Mouse (Mus musculus) urinary bladder, adult 18-20 months (tissue): ENCODE measurements around the gene Ostf1.
A peak's percentile ranks its signal among the peaks of the same experiment; 100 is the strongest.

ENCODE experiments used
- DNase-seq, 2 experiments: peaks; one replicate each; pipeline ENCODE4 v3.0.0; 2022; ENCODE audit warnings: low spot score in 2 of 2, mixed read lengths in 2 of 2

The Ostf1 gene

GRCm38 (mm10) chr19:18631644-18632219 lies at the start of gene Ostf1, which contains the start of gene Nmrk1:
Gene Ostf1 (minus strand): TSS chr19:18631823.
Gene Nmrk1 (plus strand): TSS chr19:18631950.
- peak; percentile 97 to 99 for DNase-seq

DNA sequence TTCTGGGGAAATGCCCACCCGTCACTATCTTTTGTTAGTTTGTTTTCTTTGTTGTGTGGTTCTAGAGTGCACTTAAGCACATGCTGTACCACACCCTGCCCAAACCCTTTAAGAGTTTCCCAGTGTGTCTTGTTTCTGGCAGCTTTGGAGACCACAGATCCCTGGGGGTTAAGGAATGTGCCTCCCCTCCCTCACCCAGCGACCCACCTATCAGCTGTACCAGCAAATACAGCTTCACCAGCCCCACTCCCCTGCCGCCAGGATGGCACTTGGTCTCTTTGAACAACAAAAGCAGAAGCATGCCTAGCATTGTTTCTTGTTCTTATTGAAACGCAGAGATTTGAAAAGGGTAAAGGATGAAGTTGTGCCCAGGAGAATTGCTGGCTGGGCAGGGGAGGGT lies 41.5 kb upstream of the Ostf1 start:
- no peak for DNase-seq

DNA sequence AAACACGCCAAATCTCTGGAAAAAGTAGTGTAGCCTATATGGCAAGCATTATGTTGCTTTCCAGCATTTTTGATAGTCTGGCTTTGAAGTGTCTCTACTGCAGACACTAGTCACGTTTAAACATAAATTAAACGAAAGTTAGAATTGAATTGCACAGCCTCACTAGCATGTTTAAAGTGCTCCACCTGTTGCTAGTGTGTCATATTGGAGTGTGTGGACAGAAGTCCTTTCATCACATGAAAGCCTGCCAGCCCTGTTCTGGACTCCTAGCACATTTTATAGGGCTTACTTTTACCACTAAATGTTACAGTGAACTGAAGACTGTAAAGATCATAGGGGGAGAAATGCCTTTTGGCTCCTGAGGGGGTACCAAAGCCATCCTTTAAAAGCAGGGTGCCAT lies 40.9 kb upstream of the Ostf1 start:
- DNase-seq: no peak

- peak; percentile 18 to 43 for DNase-seq
Measured at GRCm38 (mm10) chr19:18671056-18671741, 39.6 kb upstream of the Ostf1 start.

- peak; percentile 99 for DNase-seq
Measured at GRCm38 (mm10) chr19:18670608-18671007, 39.0 kb upstream of the Ostf1 start, which contains the start of gene Carnmt1. Gene Carnmt1 (plus strand): TSS chr19:18670764.

DNA sequence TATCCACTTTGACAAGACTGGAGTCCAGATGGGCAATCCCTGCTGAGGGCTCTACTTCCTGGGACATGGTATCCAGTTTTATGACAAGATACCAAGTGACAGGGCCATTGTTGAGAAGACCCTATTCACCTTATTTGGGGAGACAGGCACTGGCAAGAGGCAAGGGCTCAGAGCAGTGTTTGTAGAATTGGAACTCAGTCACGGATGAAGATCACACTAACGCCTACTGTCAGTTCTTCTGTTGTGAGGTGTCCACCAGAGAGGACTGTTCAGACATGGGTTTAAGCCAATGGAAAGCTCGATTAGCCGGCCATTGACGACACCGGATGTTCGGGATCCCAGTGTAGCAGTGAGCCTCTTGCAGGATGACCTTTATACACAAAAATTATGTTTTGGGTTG lies 37.9 kb upstream of the Ostf1 start:
- DNase-seq: no peak

DNA sequence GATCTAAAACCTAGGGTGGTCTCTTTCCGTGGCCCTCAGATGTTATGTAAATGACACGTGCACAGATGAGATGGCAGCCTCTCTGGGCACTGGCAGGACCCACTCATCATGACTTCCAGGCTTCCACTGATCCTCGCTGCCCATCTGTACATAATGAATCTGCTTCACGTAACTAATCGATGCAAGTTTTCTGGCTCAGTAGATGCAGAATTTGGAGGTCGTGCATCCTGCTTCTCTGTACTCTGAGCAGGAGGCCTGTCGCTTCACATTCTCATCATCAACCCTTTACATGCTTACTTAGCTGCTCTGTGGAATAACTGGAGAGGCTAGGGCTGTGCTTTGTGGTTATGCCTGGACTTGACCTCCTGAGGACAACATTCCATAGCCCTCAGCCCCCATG lies 35.3 kb upstream of the Ostf1 start:
- no peak for DNase-seq

GRCm38 (mm10) chr19:18663904-18664303 lies 32.3 kb upstream of the Ostf1 start:
- DNase-seq: no peak

DNA sequence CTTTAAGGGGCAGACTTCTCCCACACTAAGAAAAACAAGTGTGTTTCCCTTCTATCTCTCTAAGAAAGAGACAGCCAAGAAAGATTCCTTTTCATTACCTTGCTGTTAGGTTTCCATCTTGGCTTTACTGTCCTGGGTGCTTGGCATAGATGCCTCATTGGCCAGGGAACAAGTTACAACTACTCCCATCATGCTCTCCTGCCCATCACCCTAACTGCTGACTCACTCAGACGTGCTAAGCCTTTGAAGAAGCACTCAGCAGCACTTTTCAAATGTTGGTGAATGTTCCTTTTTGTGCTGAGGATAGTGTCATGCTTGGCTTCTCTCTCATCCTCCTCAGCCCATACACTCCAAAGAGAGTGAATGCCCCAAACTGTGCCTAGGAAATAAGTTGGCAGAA lies 30.1 kb upstream of the Ostf1 start:
- no peak for DNase-seq

DNA sequence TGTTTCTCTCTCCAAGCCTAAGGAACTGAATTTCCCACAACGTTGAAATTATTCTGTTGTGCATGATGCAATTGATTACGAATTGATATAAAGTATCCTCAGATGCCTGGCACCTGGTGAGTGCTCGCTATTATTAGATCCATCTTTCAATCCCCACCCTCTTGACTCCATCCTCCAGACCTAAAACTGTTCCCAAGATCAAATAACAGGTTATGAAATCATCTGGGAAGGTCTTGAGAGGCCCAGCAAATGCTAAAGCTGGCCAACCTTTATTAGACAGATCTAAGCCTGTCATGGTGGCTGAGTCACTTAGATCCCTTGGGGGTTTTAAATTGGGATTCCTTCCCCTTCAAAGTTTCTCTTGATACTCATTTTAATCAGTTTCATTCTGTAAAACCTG lies 28.8 kb upstream of the Ostf1 start:
- no peak for DNase-seq

GRCm38 (mm10) chr19:18659349-18659748 lies 27.7 kb upstream of the Ostf1 start:
- no peak for DNase-seq

GRCm38 (mm10) chr19:18658473-18658872 lies 26.9 kb upstream of the Ostf1 start:
- peak in 1 of 2 experiments; percentile 6 for DNase-seq

DNA sequence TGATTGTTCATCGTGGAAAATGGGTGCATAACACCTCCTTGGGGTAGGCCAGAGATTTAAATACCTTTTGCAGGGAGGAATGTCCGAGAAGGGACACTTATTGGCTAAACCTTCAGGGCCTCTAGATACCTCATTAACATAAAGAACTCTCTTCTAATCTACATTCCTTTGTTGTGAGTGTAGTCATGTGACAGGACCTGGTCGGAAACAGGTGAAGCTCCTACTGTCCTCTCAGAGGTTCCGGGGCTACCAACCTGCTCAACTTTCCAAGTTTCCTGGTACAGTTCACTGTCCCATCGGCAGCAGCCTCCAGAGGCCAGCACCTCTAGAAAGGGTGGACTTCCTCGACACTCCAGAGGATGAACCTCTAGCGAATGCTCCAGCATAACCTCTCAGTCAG lies 24.4 kb upstream of the Ostf1 start:
- no peak for DNase-seq

GRCm38 (mm10) chr19:18654984-18655383 lies 23.4 kb upstream of the Ostf1 start:
- no peak for DNase-seq

DNA sequence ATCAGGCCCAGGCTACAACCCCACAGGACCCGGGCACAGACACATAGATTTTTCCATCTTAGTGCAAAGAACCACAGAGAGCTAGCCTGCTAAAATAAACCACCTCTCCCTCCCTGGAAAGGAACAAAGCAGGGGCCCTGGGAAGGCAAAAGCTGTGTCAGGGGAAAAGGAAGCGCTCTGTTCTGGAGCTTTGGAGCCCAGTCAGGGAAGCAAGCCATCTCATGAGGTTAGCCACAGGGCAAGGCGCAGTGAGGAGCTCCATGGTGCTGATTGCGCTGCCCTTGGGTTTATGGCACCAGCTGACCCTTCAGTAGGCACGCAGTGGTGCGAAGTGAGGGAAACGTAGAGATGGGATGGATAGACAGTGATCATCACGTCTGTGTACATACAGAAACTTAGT lies 22.7 kb upstream of the Ostf1 start:
- no peak for DNase-seq

GRCm38 (mm10) chr19:18653058-18653457 lies 21.4 kb upstream of the Ostf1 start:
- DNase-seq: no peak

DNA sequence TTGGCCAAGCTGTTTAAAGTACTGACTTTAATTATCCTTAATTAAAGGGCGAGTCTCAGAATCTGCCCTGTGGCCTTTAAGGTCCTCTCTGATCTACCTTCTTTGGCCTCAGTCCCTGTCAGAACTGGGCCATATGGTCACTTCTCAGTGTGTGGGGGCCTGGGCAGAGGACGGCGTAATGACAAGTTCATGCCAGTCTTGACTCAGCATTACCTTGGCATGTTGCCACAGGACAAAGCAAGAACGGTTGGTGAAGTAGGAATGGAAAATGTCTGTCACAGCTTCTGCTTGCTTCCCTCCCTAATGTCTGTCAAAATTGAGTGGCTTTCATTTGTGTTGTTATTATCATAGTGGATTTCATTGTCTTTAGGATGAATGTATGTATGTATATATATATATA lies 21.0 kb upstream of the Ostf1 start:
- peak in 1 of 2 experiments; percentile 32 for DNase-seq

DNA sequence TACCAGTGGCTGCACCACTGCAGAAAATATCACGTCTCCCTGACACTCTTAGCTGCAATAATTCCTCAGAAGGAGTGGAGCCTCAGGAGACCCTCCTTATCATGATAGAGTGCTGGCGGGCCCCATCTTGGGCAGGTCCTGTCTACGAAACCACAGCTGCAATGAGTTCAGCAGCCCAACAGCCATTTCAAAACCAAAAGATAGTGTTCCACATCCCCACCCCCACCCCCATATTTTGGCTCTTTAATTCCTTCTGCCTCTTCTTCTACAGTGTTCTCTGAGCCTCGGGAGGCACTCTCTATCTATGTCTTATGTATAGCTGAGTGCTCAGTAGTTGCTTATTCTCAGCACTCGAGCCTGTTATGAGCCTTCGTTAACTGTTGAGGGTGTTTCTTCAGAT lies 18.9 kb upstream of the Ostf1 start:
- DNase-seq: no peak

DNA sequence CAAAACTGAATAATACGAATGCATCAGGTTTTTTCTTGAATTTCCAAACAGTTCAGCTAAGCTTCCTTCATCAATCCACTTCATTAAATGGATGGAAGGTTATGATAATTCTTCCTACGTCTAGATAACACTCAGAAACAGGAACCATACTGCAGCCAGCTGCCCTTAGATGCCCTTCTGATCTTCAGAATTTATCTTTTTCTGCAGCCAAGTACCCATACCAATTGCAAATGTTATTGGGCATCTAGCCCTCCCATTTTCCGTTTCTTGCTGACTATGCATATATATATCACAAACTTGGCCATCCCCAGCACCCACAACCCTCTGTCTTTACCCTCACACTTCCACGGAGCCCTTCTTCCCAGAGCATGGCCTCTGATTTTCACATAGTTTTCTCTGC lies 18.3 kb upstream of the Ostf1 start:
- no peak for DNase-seq

GRCm38 (mm10) chr19:18648558-18648945 lies 16.9 kb upstream of the Ostf1 start:
- DNase-seq: no peak

DNA sequence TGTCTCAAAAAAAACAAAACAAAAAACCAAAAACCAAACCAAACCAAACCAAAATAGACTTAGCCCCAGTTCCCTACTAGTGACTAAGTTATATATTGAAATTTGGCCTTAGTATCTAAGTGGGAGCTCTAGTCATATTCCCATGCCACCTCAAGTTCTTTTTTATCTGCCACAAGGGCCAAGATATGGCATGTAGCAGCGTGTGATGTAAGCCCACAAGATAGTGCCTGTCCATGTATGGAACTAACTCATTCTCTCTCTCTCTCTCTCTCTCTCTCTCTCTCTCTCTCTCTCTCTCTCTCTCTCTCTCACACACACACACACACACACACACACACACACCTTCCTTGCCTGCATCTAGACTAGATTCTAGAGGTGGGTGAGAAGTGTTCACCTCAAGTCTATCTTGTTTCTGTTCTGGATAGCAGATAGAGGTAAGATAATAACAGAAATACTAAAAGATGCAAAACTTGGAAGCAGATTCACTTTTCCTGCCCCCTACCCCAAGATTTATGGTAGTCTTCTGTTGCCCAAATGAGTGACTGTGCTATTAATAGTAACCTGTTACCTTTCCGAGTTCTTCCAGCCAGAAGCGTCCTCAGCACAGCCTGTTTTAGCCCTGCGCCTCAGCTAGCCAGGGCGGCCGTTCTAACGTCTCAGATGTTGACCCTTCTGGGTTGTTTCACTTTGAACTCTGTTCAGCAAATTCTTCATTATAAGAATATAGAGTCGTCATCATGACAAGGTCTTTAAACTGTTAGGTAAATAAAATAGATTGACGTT lies 16.3 kb upstream of the Ostf1 start:
- no peak for DNase-seq

GRCm38 (mm10) chr19:18646853-18647420 lies 15.3 kb upstream of the Ostf1 start:
- no peak for DNase-seq
